Mouse (Mus musculus) heart, postnatal 0 days (tissue): ENCODE measurements around the gene E130218I03Rik.

ENCODE experiments used
- CTCF ChIP-seq: IDR thresholded peaks from 2 replicates; pipeline ENCODE4 v1.5.1; 2016; ENCODE audit warnings: antibody characterized with exemption, control low read depth, low read depth
- EP300 ChIP-seq: IDR thresholded peaks from 2 replicates; pipeline ENCODE4 v1.6.1; 2016; ENCODE audit warnings: antibody characterized with exemption, low read depth

DNA sequence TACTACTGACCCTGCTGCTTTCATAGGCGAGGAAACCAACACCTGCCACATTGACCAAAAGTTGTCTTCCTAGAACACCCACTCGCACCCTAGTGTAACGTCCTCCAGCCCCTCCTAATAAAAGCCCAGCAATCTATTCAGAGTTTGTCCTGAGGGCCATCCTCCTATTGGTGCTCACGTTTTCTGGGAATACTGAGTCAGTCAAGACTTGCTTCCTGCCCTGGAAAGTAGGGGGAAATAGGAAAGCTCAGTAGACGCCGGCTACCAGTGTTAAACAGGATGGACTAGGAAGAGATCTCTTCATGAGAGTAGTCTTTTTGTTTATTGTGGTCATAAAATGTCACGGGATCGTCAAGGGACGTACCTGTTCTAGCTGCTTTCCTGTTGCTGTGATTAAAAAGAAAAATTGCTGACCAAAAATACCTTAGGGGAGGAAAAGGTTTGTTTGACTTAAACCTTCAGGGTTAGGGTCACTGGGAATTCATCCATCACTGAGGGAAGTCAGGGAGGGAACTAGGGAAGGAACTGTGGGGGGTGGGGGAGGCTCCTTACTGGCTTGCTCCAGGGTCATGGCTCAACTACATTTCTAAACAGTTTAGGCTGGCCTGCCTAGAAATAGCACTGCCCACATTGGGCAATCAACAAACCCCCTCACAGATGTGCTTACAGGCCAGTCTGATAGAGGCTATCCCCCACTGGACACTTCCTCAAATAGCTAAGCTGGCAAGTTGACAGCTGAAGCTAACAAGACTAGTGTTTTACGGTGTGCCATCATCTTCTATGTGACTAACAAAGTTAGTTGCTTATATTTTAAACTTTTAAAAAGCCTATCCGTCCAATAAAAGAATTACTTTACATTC lies 45.2 kb downstream of the E130218I03Rik start:
- TF ChIP-seq CTCF (no peak), EP300 (no peak)
